ENCODE assay signal across 8 mouse cellular contexts in the genomic region with DNA sequence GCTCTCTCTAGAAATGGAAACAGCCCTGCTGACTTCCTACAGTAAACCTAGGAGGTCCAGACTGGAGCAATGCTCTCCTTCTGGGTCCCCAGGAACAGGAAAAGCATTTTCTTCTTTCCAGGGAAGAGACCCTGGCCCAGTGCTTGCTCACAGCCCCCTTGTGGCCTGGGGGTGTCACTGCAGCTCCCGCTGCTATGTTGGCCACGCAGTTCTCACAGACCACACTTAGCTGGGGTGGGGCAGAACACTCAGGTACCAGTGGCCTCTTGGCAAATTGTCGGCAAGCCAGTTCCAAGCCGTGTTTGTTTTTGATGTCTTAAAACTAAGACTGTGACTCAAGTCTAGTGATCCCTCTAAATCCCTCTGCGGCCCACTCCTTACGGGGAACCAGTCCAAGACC. TPM values are rescaled to one million over a fixed set of nuclear protein-coding genes. Genes with fewer than 3 reads are reported as not detected.
DNase-seq lines count a peak whose midpoint lies in the region; ATAC-seq and TF ChIP-seq lines count a peak whose summit lies in the region.

No protein-coding gene starts in this region.

- no peak for ATAC-seq in hindbrain, postnatal 0 days
- peak; percentile 57 for ATAC-seq in megakaryocyte progenitor cell, adult 5-6 weeks (replicated peaks; ENCODE audit: poor library complexity)
- ATAC-seq in activated CD4-positive, CD25-positive, alpha-beta regulatory T cell, adult 4 months, result no peak

- no peaks in the 10 kb centered on the region for H3K36me3 ChIP-seq in hindbrain, postnatal 0 days (ENCODE audit: insufficient read depth, low read length)

- TF ChIP-seq POLR2A in cortical plate, adult 2 months (IDR thresholded peaks at IDR 0.05; ENCODE audit: extremely low read depth, insufficient read depth, low read length), result no peak

- WGBS in hindbrain, postnatal 0 days, result 18% methylated on average over 6 of the region's 6 CpGs

- H3K27me3 ChIP-seq in hindbrain, postnatal 0 days (ENCODE audit: insufficient read depth, low read length), result no peaks in the 10 kb centered on the region

- peak overlapping the region; percentile 94 for H3K4me2 ChIP-seq in hindbrain, postnatal 0 days (ENCODE audit: low read depth, low read length)

- no peaks in the 10 kb centered on the region for H3K9me3 ChIP-seq in hindbrain, postnatal 0 days (ENCODE audit: low read length)

- H3K4me1 ChIP-seq in cortical plate, adult 2 months (ENCODE audit: control insufficient read depth, insufficient read depth, low read length), result 0 out of 2 replicates have a peak, but pooled peaks cover 2% of the 10 kb centered on the region
- H3K4me1 ChIP-seq in hindbrain, postnatal 0 days (ENCODE audit: insufficient read depth, low read length), result peaks cover 12% of the 10 kb centered on the region

- H3K27ac ChIP-seq in cortical plate, adult 2 months (ENCODE audit: insufficient read depth, low read length), result no peak overlapping the region
- no peak overlapping the region for H3K27ac ChIP-seq in hindbrain, postnatal 0 days

- intact Hi-C loops in gastrocnemius, postnatal 14 days (cut with DNase I; ENCODE audit: low total_unique reads), result loop anchor here (5.0 kb wide), 1 partner anchor 100 kb away; no protein-coding TSS in a partner anchor
- intact Hi-C loops in left cerebral cortex, postnatal 25 days (cut with DNase I), result loop anchor here (2.0 to 5.0 kb wide), 3 partner anchors 70 to 159 kb away; partner anchors contain the start of gene Selenon

- peak overlapping the region; percentile 80 for H3K4me3 ChIP-seq in cortical plate, adult 2 months (ENCODE audit: insufficient read depth, low read length)
- H3K4me3 ChIP-seq in hindbrain, postnatal 0 days (ENCODE audit: low read length), result peak overlapping the region; percentile 75

- peak; percentile 72 for TF ChIP-seq CTCF in cortical plate, adult 2 months (IDR thresholded peaks at IDR 0.05; ENCODE audit: extremely low read depth, insufficient read depth, low read length)
- TF ChIP-seq CTCF in hindbrain, postnatal 0 days (IDR thresholded peaks at IDR 0.05; ENCODE audit: low read depth), result peak; percentile 98

- peak; percentile 62 to 76 for DNase-seq in adrenal gland, adult 18-20 months (ENCODE audit: low spot score in 2 of 2)
- DNase-seq in gastrocnemius, postnatal 14 days, result peak; percentile 75
- peak; percentile 87 for DNase-seq in hindbrain, postnatal 0 days (ENCODE audit: low spot score)
- peak; percentile 74 to 80 for DNase-seq in left cerebral cortex, postnatal 25 days (ENCODE audit: low spot score in 2 of 2)
- DNase-seq in right cerebral cortex, postnatal 4 days, result peak; percentile 73

- peak overlapping the region; percentile 54 for H3K9ac ChIP-seq in hindbrain, postnatal 0 days (replicated peaks; ENCODE audit: low read length)

RNA-seq across cellular contexts. Expression of gene Man1c1, which starts 2.2 kb away (rescaled TPM):
- total RNA-seq in adrenal gland, adult 18-20 months (2021), result 10 to 100 TPM; 14.9 to 20.8 TPM
- 18.9 and 20.5 TPM in 2 replicates for polyA plus RNA-seq in cortical plate, adult 2 months (2012; rRNA removed)
- 1 to 10 TPM; 7.9 to 9.5 TPM for total RNA-seq in gastrocnemius, postnatal 14 days (2021)
- 36.1 and 40.5 TPM in 2 replicates for total RNA-seq in hindbrain, postnatal 0 days (2014; rRNA removed)
- 5.8 and 7.1 TPM in 2 replicates for polyA plus RNA-seq in hindbrain, postnatal 0 days (2015; fragmentation: Nextera tagmentation; extraction: Ambion mirVana)
- 10 to 100 TPM; 42.3 to 42.7 TPM for total RNA-seq in left cerebral cortex, postnatal 25 days (2021)
- total RNA-seq in megakaryocyte progenitor cell, adult 5-6 weeks (2015), result 10.5 and 14.2 TPM in 2 replicates
- total RNA-seq in megakaryocyte progenitor cell, adult 5-6 weeks (2017), result 5.0 and 5.8 TPM in 2 replicates
- 1 to 10 TPM; 1.0 to 1.9 TPM for polyA plus RNA-seq in activated CD4-positive, CD25-positive, alpha-beta regulatory T cell, adult 4 months (2017; shearing (Covaris generic))
